Mouse (Mus musculus) testis, adult 2 months (tissue): ENCODE measurements at regions not wholly inside any gene's neighbourhood (a gene's known extent, or its start where the extent isn't known, plus 50 kb on each side); places are given as distances from the start of the nearest gene placed in this dataset.

Experiments
- CTCF ChIP-seq: fragments of 200-500 bp; IDR thresholded peaks from 2 replicates; pipeline ENCODE4 v1.5.1; 2012; ENCODE audit warnings: low read depth, mild to moderate bottlenecking, inconsistent platforms, low read length, moderate library complexity; ENCODE audit not compliant: control insufficient read depth, insufficient read depth, insufficient replicate concordance
- POLR2A ChIP-seq: fragments of 200-500 bp; IDR thresholded peaks from 2 replicates; pipeline ENCODE4 v1.6.1; 2012; ENCODE audit warnings: low read depth, mild to moderate bottlenecking, inconsistent platforms, low read length, moderate library complexity; ENCODE audit not compliant: control insufficient read depth

DNA sequence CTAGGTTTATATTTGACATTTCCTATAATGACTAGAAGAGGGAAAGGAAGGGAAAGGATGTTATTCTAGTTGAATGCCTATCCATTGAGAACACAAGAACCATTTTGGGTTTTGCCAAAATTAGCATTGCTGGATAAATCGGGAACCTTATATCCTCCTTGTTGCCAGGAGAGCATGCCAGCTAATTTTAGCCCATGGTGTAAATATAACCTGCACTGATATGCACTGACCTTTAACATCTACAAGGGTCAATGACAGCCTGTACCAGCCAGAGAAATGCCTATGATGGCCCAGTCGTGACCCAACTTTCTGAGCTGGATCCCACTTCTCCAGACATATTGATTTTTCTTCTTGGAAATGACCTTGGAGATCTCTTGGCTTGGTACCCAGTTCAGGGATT lies 83.7 kb upstream of the Pcgf5 start:
- no peak for TF ChIP-seq CTCF
- TF ChIP-seq POLR2A, result no peak
